Mouse (Mus musculus) CD4-positive naive resting alpha-beta T cell, adult 57 days (primary cell): ENCODE data around the gene Gm12887. TPM values are rescaled to one million over a fixed set of nuclear protein-coding genes. Genes with fewer than 3 reads are reported as not detected.

ENCODE experiments used
- total RNA-seq: library from RNA; stranded (reverse); gene quantifications from one replicate; pipeline ENCODE4 v1.2.4, GENCODE M21; 2023

Gm12887 gene
- total RNA-seq, result not detected

DNA sequence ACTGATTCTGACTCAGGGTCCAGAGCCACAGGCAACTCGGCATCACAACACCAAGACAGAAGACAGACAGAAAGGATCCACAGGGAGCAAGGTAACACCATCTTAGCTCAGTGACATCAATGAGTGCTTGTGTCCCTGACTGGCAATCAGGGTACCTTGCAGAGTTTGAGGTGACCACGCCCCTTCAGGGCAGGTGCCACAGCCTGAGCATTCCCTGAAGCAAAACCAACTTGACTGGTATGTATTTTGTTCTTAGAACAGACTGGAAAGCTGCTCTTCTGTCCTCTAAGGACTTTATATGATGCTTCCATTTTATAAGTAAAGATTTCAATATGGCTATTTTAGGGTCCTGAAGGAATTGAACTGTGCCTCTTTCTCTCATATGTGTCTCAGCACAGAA lies at the start of gene Gm12887:
Gene Gm12887 (minus strand): TSS at position 101 of the 400 bp plus-strand sequence.

Other genes starting within 250 kb of the Gm12887 start
- gene Gm12886, start 199.0 kb downstream of the Gm12887 start, total RNA-seq, result not detected